Mouse (Mus musculus): ENCODE data around the gene Unc45b. TPM values are rescaled to one million over a fixed set of nuclear protein-coding genes. Genes with fewer than 3 reads are reported as not detected.
"Not testable (repeated sequence)": the region's sequence is repeated elsewhere in the genome, so short reads cannot be mapped to it uniquely, and the experiment has no call there.

Unc45b gene
- polyA plus RNA-seq, 1 experiment from 2014 or later = 1.0 TPM

GRCm38 (mm10) chr11:82901606-82902310, 8.6 kb upstream of the Unc45b start:
- no peak overlapping the region for H3K27ac ChIP-seq (replicated peaks)
- WGBS = 94% methylated on average over 20 of the region's 20 CpGs
- H3K36me3 ChIP-seq = peaks cover 58% of the 10 kb centered on the region

GRCm38 (mm10) chr11:82904952-82905351, 5.4 kb upstream of the Unc45b start:
- ATAC-seq (replicated peaks) = no peak
- no peak overlapping the region for H3K4me2 ChIP-seq (replicated peaks)
- H3K9ac ChIP-seq (replicated peaks) = no peak overlapping the region
- no peaks in the 10 kb centered on the region for H3K27me3 ChIP-seq
- peaks cover 48% of the 10 kb centered on the region for H3K36me3 ChIP-seq
- no peaks in the 10 kb centered on the region for H3K9me3 ChIP-seq
- H3K27ac ChIP-seq (replicated peaks) = no peak overlapping the region
- no peak overlapping the region for H3K4me3 ChIP-seq
- WGBS = 71% methylated on average over 8 of the region's 8 CpGs
- H3K4me1 ChIP-seq = peaks cover 14% of the 10 kb centered on the region

More at GRCm38 (mm10) chr11:82901606-82902310, 8.6 kb upstream of the Unc45b start:
- H3K4me1 ChIP-seq = no peaks in the 10 kb centered on the region
- H3K4me2 ChIP-seq (replicated peaks) = no peak overlapping the region
- H3K4me3 ChIP-seq = no peak overlapping the region
- H3K27me3 ChIP-seq = no peaks in the 10 kb centered on the region
- H3K9me3 ChIP-seq = no peaks in the 10 kb centered on the region
- ATAC-seq (replicated peaks) = no peak
- H3K9ac ChIP-seq (replicated peaks) = no peak overlapping the region

- peaks cover 39% of the 10 kb centered on the region for H3K36me3 ChIP-seq
- ATAC-seq (replicated peaks) = no peak
Measured at GRCm38 (mm10) chr11:82905816-82906215, 4.5 kb upstream of the Unc45b start.

DNA sequence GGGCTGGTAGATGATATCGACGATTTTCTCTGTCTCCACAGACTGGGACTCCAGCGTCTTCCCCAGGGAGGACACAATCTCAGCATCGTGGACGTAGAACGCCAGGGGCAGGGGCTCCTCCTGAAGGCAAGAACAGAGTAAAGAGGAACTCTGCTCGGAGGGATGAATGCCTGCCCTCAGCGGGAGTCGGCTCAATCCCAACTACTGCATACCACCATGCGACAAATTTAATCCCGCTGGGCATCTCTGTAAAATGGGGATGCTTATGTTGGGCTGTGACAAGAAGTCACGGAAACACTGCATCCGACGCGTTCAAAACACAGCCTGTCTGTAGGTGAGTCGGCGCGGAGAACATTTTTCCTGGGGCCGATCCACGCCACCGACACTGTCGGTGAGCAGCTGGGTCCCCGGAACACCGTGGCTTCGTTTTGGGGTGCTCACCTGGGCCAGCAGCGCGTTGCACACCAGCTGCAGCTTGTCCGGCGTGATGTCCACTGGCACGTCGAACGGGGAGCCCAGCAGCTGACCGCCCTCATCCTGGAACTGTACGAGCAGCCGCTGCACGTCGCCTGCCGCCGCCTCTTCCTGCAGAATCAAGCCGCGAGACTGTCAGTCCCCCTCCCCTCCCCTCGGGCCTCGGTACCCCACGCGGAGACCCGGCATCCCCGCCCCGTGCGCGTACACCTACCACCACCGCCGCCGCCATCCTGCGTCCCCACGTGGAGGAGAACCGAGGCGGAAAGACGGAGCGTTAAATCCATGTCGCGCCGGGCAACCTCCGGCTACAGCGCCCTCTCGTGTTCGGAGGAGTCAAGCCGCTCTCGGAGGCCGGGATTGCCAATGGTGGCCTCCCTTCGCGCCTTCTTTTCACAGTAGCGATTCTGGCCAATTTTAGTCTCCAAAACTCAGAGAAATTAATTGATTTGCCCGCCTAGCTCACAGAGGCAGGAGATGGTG, 2.4 kb upstream of the Unc45b start, which contains the start of gene Nle1:
Gene Nle1 (minus strand): TSS at position 761 of the 957 bp plus-strand sequence.
- Histone ChIP-seq H3K4me2 (replicated peaks) (peak within 1 kb of the TSS; percentile 61), H3K9ac (replicated peaks) (peak within 1 kb of the TSS; percentile 82), H3K27ac (replicated peaks) (no peak within 1 kb of the TSS; the same call in 1 of the 2 replicates), H3K4me3 (peak within 1 kb of the TSS; percentile 90), H3K27me3 (no peaks in the 10 kb centered on the region), H3K4me1 (peaks cover 14% of the 10 kb centered on the region), H3K36me3 (peaks cover 26% of the 10 kb centered on the region), H3K9me3 (no peaks in the 10 kb centered on the region)
- WGBS = 1% methylated on average over 73 of the region's 73 CpGs
- peak; percentile 91 for ATAC-seq (replicated peaks)

More at GRCm38 (mm10) chr11:82905816-82906215, 4.5 kb upstream of the Unc45b start:
- no peak overlapping the region for H3K4me3 ChIP-seq
- peaks cover 14% of the 10 kb centered on the region for H3K4me1 ChIP-seq
- H3K9me3 ChIP-seq = no peaks in the 10 kb centered on the region
- WGBS = 93% methylated on average over 5 of the region's 5 CpGs
- H3K27me3 ChIP-seq = no peaks in the 10 kb centered on the region
- no peak overlapping the region for H3K9ac ChIP-seq (replicated peaks)
- H3K4me2 ChIP-seq (replicated peaks) = no peak overlapping the region
- H3K27ac ChIP-seq (replicated peaks) = no peak overlapping the region

GRCm38 (mm10) chr11:82908608-82908989, 1.8 kb upstream of the Unc45b start:
- H3K4me2 ChIP-seq (replicated peaks) = peak overlapping the region; percentile 61
- peaks cover 14% of the 10 kb centered on the region for H3K4me1 ChIP-seq
- no peaks in the 10 kb centered on the region for H3K27me3 ChIP-seq
- H3K27ac ChIP-seq (replicated peaks) = no peak overlapping the region
- no peaks in the 10 kb centered on the region for H3K9me3 ChIP-seq
- H3K9ac ChIP-seq (replicated peaks) = peak overlapping the region; percentile 82; the same call in 1 of the 2 replicates
- 59% methylated on average over 10 of the region's 10 CpGs for WGBS
- peaks cover 20% of the 10 kb centered on the region for H3K36me3 ChIP-seq
- peak; percentile 46 for ATAC-seq (replicated peaks)
- peak overlapping the region; percentile 90 for H3K4me3 ChIP-seq

DNA sequence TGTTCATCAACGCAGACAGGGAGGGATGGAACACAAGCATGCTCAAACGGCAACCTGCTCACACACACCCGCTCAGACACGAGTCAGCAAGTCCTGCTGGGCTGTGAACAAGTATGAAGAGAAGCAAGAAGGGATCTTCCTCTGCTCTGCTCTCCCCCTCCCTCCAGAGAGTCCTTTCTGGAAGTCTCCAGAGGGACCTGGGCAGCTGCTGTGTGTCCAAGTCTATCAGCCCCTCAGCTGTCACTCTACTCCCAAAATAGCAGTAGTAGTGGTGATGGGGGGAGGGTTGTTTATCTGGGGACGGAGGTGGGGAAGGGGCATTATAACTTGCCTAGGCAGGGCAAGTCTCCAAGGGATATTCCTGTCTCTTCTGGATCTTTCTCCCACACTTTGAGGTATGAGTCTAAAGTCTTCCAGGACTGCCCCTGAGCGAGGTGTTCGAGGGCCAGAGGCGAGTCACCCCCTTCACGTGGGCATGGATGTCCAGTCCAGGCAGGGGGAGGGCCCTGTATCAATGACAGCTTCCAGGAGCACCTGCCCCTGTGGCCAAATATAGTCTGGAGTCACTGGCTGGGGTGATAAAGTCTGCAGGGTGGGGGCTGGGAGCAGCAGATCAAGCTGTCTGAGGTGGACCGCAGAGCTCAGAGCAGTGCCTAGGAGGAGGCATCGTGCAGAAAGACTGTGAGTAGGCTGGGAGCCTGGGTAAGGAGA, 484 bp downstream of the Unc45b start:
- WGBS = 91% methylated on average over 11 of the region's 11 CpGs
- ATAC-seq (replicated peaks) = no peak

DNA sequence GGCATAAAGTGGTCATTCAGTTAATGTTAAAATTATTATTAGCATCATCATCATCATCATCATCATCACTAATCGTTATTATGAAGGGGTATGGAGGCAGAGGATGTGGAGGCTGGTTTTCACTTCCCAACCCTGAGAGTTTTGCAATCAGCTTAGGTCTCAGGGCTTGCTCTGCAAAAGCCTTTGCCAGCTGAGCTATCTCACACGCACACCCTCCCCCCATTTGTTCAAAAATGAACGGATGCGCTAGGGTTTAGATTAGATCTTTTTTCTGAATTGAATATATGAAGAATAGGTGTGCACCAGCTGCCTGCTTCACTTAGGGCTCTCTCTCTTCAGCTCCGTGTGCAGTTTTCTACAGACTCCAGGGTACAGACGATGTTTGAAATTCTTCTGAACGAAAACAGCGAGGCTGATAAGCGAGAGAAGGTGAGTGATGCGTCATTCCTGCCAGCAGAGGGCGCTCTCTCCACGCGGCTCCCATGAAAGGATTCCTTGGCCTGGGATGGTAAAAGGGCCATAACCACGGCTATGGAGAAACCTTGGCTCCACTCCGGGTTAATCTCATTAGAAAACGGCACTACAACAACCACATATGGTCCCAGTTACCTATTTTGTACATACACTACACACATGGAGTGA, 4.5 kb downstream of the Unc45b start:
- WGBS = 8% methylated on average over 16 of the region's 16 CpGs
- peak overlapping the region; percentile 14; the same call in 1 of the 2 replicates for H3K4me3 ChIP-seq
- H3K4me1 ChIP-seq = no peaks in the 10 kb centered on the region
- no peaks in the 10 kb centered on the region for H3K9me3 ChIP-seq
- ATAC-seq (replicated peaks) = peak; percentile 60
- peak overlapping the region; percentile 38 for H3K4me2 ChIP-seq (replicated peaks)
- H3K27me3 ChIP-seq = no peaks in the 10 kb centered on the region
- H3K27ac ChIP-seq (replicated peaks) = no peak overlapping the region
- H3K9ac ChIP-seq (replicated peaks) = no peak overlapping the region
- H3K36me3 ChIP-seq = no peaks in the 10 kb centered on the region

More for the DNA sequence above, 484 bp downstream of the Unc45b start:
- Histone ChIP-seq H3K4me3 (no peak overlapping the region), H3K9me3 (no peaks in the 10 kb centered on the region), H3K9ac (replicated peaks) (no peak overlapping the region), H3K27ac (replicated peaks) (no peak overlapping the region), H3K36me3 (no peaks in the 10 kb centered on the region), H3K4me2 (replicated peaks) (no peak overlapping the region), H3K27me3 (no peaks in the 10 kb centered on the region), H3K4me1 (peaks cover 14% of the 10 kb centered on the region)

GRCm38 (mm10) chr11:82920768-82921167, 10.4 kb downstream of the Unc45b start:
- Histone ChIP-seq H3K36me3 (no peaks in the 10 kb centered on the region), H3K9ac (replicated peaks) (no peak overlapping the region), H3K4me1 (no peaks in the 10 kb centered on the region), H3K27ac (replicated peaks) (no peak overlapping the region), H3K4me3 (no peak overlapping the region), H3K9me3 (no peaks in the 10 kb centered on the region), H3K27me3 (no peaks in the 10 kb centered on the region), H3K4me2 (replicated peaks) (no peak overlapping the region)
- no peak for ATAC-seq (replicated peaks)
- 74% methylated on average over 10 of the region's 10 CpGs for WGBS

- no peak overlapping the region for H3K4me2 ChIP-seq (replicated peaks)
- no peak overlapping the region for H3K4me3 ChIP-seq
- no peaks in the 10 kb centered on the region for H3K4me1 ChIP-seq
- ATAC-seq (replicated peaks) = no peak
- H3K36me3 ChIP-seq = no peaks in the 10 kb centered on the region
- 0 out of 2 replicates have a peak, but pooled peaks cover 4% of the 10 kb centered on the region for H3K27me3 ChIP-seq
- no peak overlapping the region for H3K27ac ChIP-seq (replicated peaks)
- H3K9ac ChIP-seq (replicated peaks) = no peak overlapping the region
- WGBS = 75% methylated on average over 4 of the region's 4 CpGs
- no peaks in the 10 kb centered on the region for H3K9me3 ChIP-seq
Measured at GRCm38 (mm10) chr11:82921691-82922090, 11.3 kb downstream of the Unc45b start.

GRCm38 (mm10) chr11:82923910-82924309, 13.6 kb downstream of the Unc45b start:
- not testable (repeated sequence) for ATAC-seq (replicated peaks); H3K9ac ChIP-seq (replicated peaks); H3K4me3 ChIP-seq; H3K36me3 ChIP-seq; H3K4me1 ChIP-seq; H3K9me3 ChIP-seq; H3K4me2 ChIP-seq (replicated peaks); H3K27ac ChIP-seq (replicated peaks)
- 85% methylated on average over 6 of the region's 6 CpGs for WGBS
- peaks cover 12% of the 10 kb centered on the region for H3K27me3 ChIP-seq

DNA sequence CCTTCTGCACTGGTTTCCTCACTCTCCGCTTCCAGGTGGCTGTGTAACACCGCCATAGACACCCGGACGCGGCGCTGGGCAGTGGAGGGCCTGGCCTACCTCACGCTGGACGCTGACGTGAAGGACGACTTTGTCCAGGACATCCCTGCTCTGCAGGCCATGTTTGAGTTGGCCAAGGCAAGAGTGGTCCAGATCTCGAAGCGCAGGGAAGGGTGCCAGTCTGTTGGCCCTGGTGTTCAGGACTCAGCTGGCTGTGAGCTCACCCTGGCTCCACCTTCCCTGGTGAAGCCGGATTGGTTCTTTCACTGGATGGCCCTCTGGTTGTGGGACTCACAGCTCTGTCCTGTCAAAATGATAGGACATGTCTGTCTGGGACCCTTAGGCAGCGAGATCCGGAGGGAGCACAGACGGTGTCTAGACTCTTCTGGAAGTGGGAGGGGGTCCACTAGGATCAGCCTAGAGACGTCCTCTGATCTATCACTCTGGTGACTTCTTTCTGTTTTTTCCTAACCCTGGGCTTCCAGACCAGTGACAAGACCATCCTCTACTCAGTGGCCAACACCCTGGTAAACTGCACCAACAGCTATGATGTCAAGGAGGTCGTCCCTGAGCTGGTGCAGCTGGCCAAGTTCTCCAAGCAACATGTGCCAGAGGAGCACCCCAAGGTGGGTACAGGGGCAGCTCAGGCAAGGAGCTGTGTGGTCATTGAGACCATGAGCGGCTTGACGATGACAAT, 18.7 kb downstream of the Unc45b start:
- peaks cover 10% of the 10 kb centered on the region for H3K4me1 ChIP-seq
- no peak overlapping the region for H3K9ac ChIP-seq (replicated peaks)
- no peaks in the 10 kb centered on the region for H3K36me3 ChIP-seq
- ATAC-seq (replicated peaks) = no peak
- no peak overlapping the region for H3K4me2 ChIP-seq (replicated peaks)
- H3K27ac ChIP-seq (replicated peaks) = no peak overlapping the region
- H3K9me3 ChIP-seq = no peaks in the 10 kb centered on the region
- peaks cover 32% of the 10 kb centered on the region for H3K27me3 ChIP-seq
- WGBS = 27% methylated on average over 20 of the region's 20 CpGs
- H3K4me3 ChIP-seq = no peak overlapping the region

Measured in forebrain, embryonic 15.5 days (tissue).